Mouse (Mus musculus) yolk sac, embryonic 10.5 days (tissue): ENCODE measurements around the gene Sult1a1.

Experiments used
- DNase-seq: peaks from one replicate; pipeline ENCODE4 v3.0.0-alpha.2; 2017; ENCODE audit warnings: low spot score

Sult1a1 gene

DNA sequence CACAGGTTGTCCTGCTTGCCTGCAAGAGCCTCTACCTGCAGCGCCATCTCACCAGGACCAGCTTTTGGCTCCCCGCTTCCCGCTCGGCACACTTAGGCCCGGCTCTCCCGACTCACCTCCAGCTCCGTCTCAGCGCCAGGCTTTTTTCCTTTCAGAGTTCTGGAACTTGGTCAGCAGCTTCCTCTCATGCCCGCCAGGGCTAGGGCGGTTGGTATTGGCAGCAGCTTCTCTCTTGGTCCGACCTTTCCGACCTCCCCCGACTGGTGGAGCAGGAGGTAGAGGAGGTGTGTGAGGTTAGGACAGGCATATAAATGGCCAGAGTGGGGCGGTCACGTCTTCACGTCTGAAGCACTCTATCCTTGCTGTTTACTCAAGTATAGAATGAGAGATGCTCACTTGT, 51.5 kb downstream of the Sult1a1 start:
- DNase-seq, result no peak

GRCm38 (mm10) chr7:126623381-126623780, 52.9 kb downstream of the Sult1a1 start:
- DNase-seq, result no peak
